Mouse (Mus musculus) limb, embryonic 10.5 days (tissue): ENCODE measurements around the gene Grap. TPM values are rescaled to one million over a fixed set of nuclear protein-coding genes. Genes with fewer than 3 reads are reported as not detected.
A peak's percentile ranks its signal among the peaks of the same experiment; 100 is the strongest.
"Not testable (repeated sequence)": the region's sequence is repeated elsewhere in the genome, so short reads cannot be mapped to it uniquely, and the experiment has no call there.

ENCODE experiments used
- DNase-seq: peaks from one replicate; pipeline ENCODE4 v3.0.0-alpha.2; 2017; ENCODE audit warnings: low spot score
- H3K27ac ChIP-seq: fragments of 300-500 bp; sonication (generic); 2 replicates; pipeline ENCODE4 v1.5.1; 2016; ENCODE audit warnings: mild to moderate bottlenecking
- H3K27me3 ChIP-seq: fragments of 300-500 bp; sonication (generic); 2 replicates; pipeline ENCODE4 v1.6.1; 2016; ENCODE audit warnings: low read depth, mild to moderate bottlenecking; ENCODE audit not compliant: poor library complexity, severe bottlenecking
- H3K36me3 ChIP-seq: fragments of 300-500 bp; sonication (generic); 2 replicates; pipeline ENCODE4 v1.6.1; 2016; ENCODE audit warnings: mild to moderate bottlenecking, moderate library complexity
- H3K4me1 ChIP-seq: fragments of 300-500 bp; sonication (generic); 2 replicates; pipeline ENCODE4 v1.6.1; 2016
- H3K4me3 ChIP-seq: fragments of 300-500 bp; sonication (generic); 2 replicates; pipeline ENCODE4 v1.5.1; 2016; ENCODE audit warnings: mild to moderate bottlenecking, moderate library complexity
- H3K9me3 ChIP-seq: fragments of 300-500 bp; sonication (generic); replicated peaks from 2 replicates; pipeline ENCODE4 v1.6.1; 2016; ENCODE audit warnings: mild to moderate bottlenecking
- WGBS: fragments of 180-500 bp; shearing (Covaris S2); methylation state at CpG from one replicate; pipeline ENCODE4 v1.1.7; 2016; 5-methylcytosine and 5-hydroxymethylcytosine counted together
- polyA plus RNA-seq: library from polyadenylated mRNA; unstranded; fragments of >200 nt; fragmentation: Nextera tagmentation; extraction: Ambion mirVana; gene quantifications from 2 replicates; pipeline ENCODE4 v1.2.1, GENCODE M21; 2016

The Grap gene
- polyA plus RNA-seq, 1 experiment from 2014 or later: 6.9 TPM

DNA sequence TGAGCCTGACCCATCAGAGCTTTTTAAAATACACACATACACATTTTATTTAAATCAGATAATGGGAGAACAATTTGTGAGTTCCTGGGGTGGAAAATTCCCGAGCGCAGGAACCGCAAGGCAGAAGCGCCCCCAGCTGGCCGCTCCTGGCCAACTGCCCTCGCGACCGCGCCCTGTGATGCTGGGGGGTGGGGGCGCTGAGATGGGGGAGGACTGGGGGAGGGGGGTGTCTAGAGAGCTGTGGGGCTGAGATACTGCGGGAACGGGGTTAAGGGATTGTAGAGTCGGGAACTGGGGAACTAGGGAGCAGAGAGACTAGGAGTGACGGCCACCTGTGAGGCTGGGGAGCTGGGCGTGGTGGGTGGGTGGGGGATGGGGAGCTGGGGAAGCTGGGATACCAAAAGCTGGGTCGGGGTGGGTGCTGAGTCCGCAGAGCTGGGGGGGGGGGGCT lies 33.2 kb upstream of the Grap start:
- Histone ChIP-seq H3K27ac (peak overlapping the region; percentile 79), H3K27me3 (0 out of 2 replicates have a peak, but pooled peaks cover 5% of the 10 kb centered on the region), H3K36me3 (no peaks in the 10 kb centered on the region), H3K4me3 (peak overlapping the region; percentile 58), H3K9me3 (no peaks in the 10 kb centered on the region), H3K4me1 (peaks cover 27% of the 10 kb centered on the region)
- DNase-seq: peak; percentile 70
- WGBS: 1% methylated on average over 17 of the region's 17 CpGs

DNA sequence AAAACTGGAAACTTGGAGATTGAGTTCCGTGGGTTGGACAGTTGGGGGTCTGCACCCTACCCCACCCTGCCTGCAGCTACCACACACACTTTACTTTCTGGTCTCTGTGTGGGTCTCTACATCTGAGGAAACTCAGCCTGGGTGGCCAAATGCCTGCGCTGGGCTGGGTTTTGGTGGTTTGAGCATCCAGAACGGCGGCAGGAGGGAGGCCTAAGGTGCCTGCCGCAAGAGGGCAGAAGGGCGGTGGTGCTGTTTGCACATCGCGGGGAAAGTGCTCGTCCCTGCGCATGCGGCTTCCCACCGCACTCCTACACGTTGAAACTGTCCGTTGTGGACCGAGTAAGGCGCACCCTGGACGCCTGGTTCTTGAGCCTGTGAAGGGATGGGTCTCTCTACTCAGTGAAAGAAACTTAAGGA lies 32.8 kb upstream of the Grap start:
- peak overlapping the region; percentile 79 for H3K27ac ChIP-seq
- H3K4me3 ChIP-seq: peak overlapping the region; percentile 58
- WGBS: under 1% methylated on average over 17 of the region's 17 CpGs
- no peaks in the 10 kb centered on the region for H3K9me3 ChIP-seq
- 0 out of 2 replicates have a peak, but pooled peaks cover 5% of the 10 kb centered on the region for H3K27me3 ChIP-seq
- DNase-seq: peak; percentile 85
- H3K4me1 ChIP-seq: peaks cover 27% of the 10 kb centered on the region
- H3K36me3 ChIP-seq: no peaks in the 10 kb centered on the region

- Histone ChIP-seq H3K4me3 (peak overlapping the region; percentile 58), H3K4me1 (peaks cover 22% of the 10 kb centered on the region), H3K27me3 (0 out of 2 replicates have a peak, but pooled peaks cover 5% of the 10 kb centered on the region), H3K36me3 (no peaks in the 10 kb centered on the region), H3K9me3 (no peaks in the 10 kb centered on the region), H3K27ac (0 out of 2 replicates have a peak overlapping the region, but pooled peaks have one; percentile 79)
- no peak for DNase-seq
- WGBS: 60% methylated on average over 8 of the region's 8 CpGs
Observed at GRCm38 (mm10) chr11:61620762-61621161, 32.3 kb upstream of the Grap start.

DNA sequence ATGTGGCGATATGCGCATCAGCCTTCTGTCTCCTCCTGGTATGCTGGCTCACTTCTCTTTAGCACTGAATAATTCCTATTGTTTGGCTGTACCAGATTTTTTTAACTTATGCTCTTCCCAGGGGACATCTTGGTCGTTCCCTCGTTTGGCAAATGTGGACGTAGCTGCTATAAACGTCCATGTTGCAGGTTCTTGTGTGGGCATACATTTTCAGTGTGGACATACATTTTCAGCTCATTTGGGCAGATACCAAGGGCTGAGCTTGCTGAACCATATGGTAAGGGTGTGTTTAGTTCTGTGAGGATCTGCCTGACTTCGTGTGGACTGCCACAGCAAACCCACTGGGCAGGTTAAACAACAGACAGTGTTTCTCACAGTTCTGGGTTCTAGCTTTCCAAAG lies 27.9 kb upstream of the Grap start:
- no peak for DNase-seq
- H3K4me3 ChIP-seq: no peak overlapping the region
- H3K9me3 ChIP-seq: no peaks in the 10 kb centered on the region
- H3K27ac ChIP-seq: no peak overlapping the region
- no peaks in the 10 kb centered on the region for H3K36me3 ChIP-seq
- 0 out of 2 replicates have a peak, but pooled peaks cover 5% of the 10 kb centered on the region for H3K27me3 ChIP-seq
- peaks cover 4% of the 10 kb centered on the region for H3K4me1 ChIP-seq
- WGBS: 87% methylated on average over 7 of the region's 7 CpGs

GRCm38 (mm10) chr11:61626509-61626908 lies 26.6 kb upstream of the Grap start:
- no peaks in the 10 kb centered on the region for H3K4me1 ChIP-seq
- no peak overlapping the region for H3K4me3 ChIP-seq
- no peak for DNase-seq
- no peaks in the 10 kb centered on the region for H3K9me3 ChIP-seq
- H3K27me3 ChIP-seq: no peaks in the 10 kb centered on the region
- H3K36me3 ChIP-seq: no peaks in the 10 kb centered on the region
- whole genome bisulfite sequencing: 90% methylated on average over 1 of the region's 1 CpGs
- no peak overlapping the region for H3K27ac ChIP-seq

- WGBS: 69% methylated on average over 3 of the region's 3 CpGs
- H3K36me3 ChIP-seq: no peaks in the 10 kb centered on the region
- no peak for DNase-seq
Observed at GRCm38 (mm10) chr11:61629621-61630020, 23.4 kb upstream of the Grap start.

DNA sequence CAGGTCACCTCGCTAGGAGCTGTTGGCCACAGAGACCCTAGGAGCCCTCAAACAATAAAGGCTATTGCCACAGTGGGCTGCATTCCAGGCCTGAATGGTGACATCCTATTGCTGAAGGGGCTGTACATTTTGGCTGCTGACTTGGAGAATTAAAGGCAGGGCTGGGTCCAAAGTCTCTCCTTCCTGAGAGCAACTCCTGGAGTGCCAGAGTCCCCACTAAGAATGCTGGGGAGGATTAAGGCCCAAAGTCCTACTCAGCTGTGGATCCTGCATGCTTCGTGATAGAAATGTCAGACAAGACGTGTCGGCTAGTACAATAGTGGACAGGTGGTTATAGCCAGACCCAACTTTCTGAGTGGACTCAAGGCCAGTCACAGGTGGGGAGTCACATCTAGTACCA lies 16.8 kb upstream of the Grap start:
- H3K27me3 ChIP-seq: not testable (repeated sequence)
- WGBS: 94% methylated on average over 3 of the region's 4 CpGs

More at GRCm38 (mm10) chr11:61629621-61630020, 23.4 kb upstream of the Grap start:
- H3K27me3 ChIP-seq: no peaks in the 10 kb centered on the region
- H3K4me3 ChIP-seq: no peak overlapping the region
- no peaks in the 10 kb centered on the region for H3K4me1 ChIP-seq
- H3K9me3 ChIP-seq: no peaks in the 10 kb centered on the region
- no peak overlapping the region for H3K27ac ChIP-seq

GRCm38 (mm10) chr11:61637413-61637812 lies 15.7 kb upstream of the Grap start:
- H3K27ac ChIP-seq: no peak overlapping the region
- H3K4me3 ChIP-seq: no peak overlapping the region
- no peaks in the 10 kb centered on the region for H3K9me3 ChIP-seq
- H3K4me1 ChIP-seq: no peaks in the 10 kb centered on the region
- H3K36me3 ChIP-seq: no peaks in the 10 kb centered on the region
- H3K27me3 ChIP-seq: 0 out of 2 replicates have a peak, but pooled peaks cover 5% of the 10 kb centered on the region
- WGBS: 61% methylated on average over 1 of the region's 1 CpGs
- DNase-seq: no peak

More for the DNA sequence above, 16.8 kb upstream of the Grap start:
- H3K27ac ChIP-seq, DNase-seq, H3K36me3 ChIP-seq, H3K4me1 ChIP-seq, H3K9me3 ChIP-seq, H3K4me3 ChIP-seq: not testable (repeated sequence)

- no peak for DNase-seq
- no peaks in the 10 kb centered on the region for H3K9me3 ChIP-seq
- 96% methylated on average over 3 of the region's 3 CpGs for WGBS
Observed at GRCm38 (mm10) chr11:61637856-61638255, 15.2 kb upstream of the Grap start.

GRCm38 (mm10) chr11:61638764-61639536 lies 14.1 kb upstream of the Grap start:
- Histone ChIP-seq H3K4me3 (no peak overlapping the region), H3K36me3 (no peaks in the 10 kb centered on the region), H3K9me3 (no peaks in the 10 kb centered on the region), H3K27ac (no peak overlapping the region), H3K27me3 (0 out of 2 replicates have a peak, but pooled peaks cover 5% of the 10 kb centered on the region), H3K4me1 (no peaks in the 10 kb centered on the region)
- DNase-seq: no peak
- 80% methylated on average over 12 of the region's 12 CpGs for whole genome bisulfite sequencing

More at GRCm38 (mm10) chr11:61637856-61638255, 15.2 kb upstream of the Grap start:
- Histone ChIP-seq H3K27me3 (0 out of 2 replicates have a peak, but pooled peaks cover 5% of the 10 kb centered on the region), H3K4me3 (no peak overlapping the region), H3K36me3 (no peaks in the 10 kb centered on the region), H3K27ac (no peak overlapping the region), H3K4me1 (no peaks in the 10 kb centered on the region)

- no peak for DNase-seq
- Histone ChIP-seq H3K4me1 (no peaks in the 10 kb centered on the region), H3K27ac (no peak overlapping the region), H3K27me3 (0 out of 2 replicates have a peak, but pooled peaks cover 5% of the 10 kb centered on the region), H3K36me3 (no peaks in the 10 kb centered on the region), H3K9me3 (no peaks in the 10 kb centered on the region), H3K4me3 (no peak overlapping the region)
- 91% methylated on average over 6 of the region's 6 CpGs for WGBS
Observed at GRCm38 (mm10) chr11:61639601-61640177, 13.4 kb upstream of the Grap start.

DNA sequence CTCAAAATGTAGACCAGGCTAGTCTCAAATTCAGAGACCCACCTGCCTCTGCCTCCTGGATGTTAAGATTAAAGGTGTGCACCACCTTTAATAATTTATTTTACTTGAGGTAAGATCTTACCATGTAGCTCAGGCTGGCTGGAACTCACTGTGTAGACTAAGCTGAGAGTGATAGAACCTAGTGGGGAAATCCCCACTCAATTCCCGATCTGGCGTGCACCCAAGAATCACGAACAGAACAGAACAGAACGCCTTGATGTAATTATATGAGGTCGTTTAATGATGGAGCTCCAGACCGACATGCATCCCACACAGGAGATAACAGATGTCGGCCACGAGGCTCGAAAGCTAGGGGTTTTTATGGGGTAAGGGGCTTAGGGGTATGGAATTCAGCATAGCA lies 12.5 kb upstream of the Grap start:
- H3K4me1 ChIP-seq, DNase-seq, H3K36me3 ChIP-seq, H3K4me3 ChIP-seq, H3K27ac ChIP-seq, H3K27me3 ChIP-seq, H3K9me3 ChIP-seq: not testable (repeated sequence)
- 83% methylated on average over 9 of the region's 9 CpGs for WGBS

DNA sequence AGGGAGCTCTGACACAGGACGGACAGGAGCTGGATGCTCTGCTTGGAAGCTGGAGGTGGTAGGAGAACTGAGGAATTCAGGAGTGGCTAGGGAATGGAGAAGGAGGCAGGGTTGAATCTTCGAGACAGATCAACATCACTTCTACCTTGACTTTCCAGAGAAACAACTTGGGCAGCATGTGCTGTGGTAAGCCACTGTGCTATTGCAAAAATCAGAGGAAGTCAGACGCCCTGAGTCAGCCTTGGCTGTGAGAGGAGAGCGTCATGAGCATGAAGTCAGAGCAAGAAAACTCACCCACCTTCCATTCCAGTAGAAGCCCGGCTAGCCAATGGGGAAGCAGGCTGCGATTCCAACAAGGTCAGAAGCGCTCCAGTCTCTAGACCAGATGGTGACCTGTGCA lies 11.0 kb upstream of the Grap start:
- no peaks in the 10 kb centered on the region for H3K36me3 ChIP-seq
- no peak overlapping the region for H3K27ac ChIP-seq
- H3K4me1 ChIP-seq: no peaks in the 10 kb centered on the region
- no peaks in the 10 kb centered on the region for H3K27me3 ChIP-seq
- DNase-seq: no peak
- H3K4me3 ChIP-seq: no peak overlapping the region
- no peaks in the 10 kb centered on the region for H3K9me3 ChIP-seq
- 83% methylated on average over 7 of the region's 7 CpGs for WGBS
